Mouse (Mus musculus): ENCODE results near the gene Hist2h2aa1. TPM values are rescaled to one million over a fixed set of nuclear protein-coding genes. Genes with fewer than 3 reads are reported as not detected.

Hist2h2aa1 gene
- total and polyA plus RNA-seq, 3 experiments = 0.64 to 1,515 (median 113) TPM

- dilution Hi-C loops (cut with MboI; ENCODE audit: extremely low pct_ligation_motif_present, extremely low pct_unique_long_range_greater_than_20kb, low sequenced_read_pairs) = no loop called here
- no peak overlapping the region for H3K9ac ChIP-seq (ENCODE audit: insufficient read depth, low read depth)
Measured at GRCm38 (mm10) chr3:96255926-96256593, 10.8 kb downstream of the Hist2h2aa1 start.

GRCm38 (mm10) chr3:96257190-96257589 lies 11.9 kb downstream of the Hist2h2aa1 start:
- no peak for DNase-seq (ENCODE audit: extremely low read depth)
- in situ Hi-C loops (cut with MboI; ENCODE audit: low pct_ligation_motif_present, low pct_unique_long_range_greater_than_20kb, low sequenced_read_pairs) (no loop called here), dilution Hi-C loops (cut with MboI; ENCODE audit: extremely low pct_ligation_motif_present, extremely low pct_unique_long_range_greater_than_20kb, low sequenced_read_pairs) (no loop called here)
- Histone ChIP-seq H3K79me2 (replicated peaks; ENCODE audit: control insufficient read depth, extremely low read depth, insufficient read depth, poor library complexity, severe bottlenecking) (no peaks in the 10 kb centered on the region), H3K27ac (ENCODE audit: insufficient read depth, low read depth) (no peak overlapping the region), H3K36me3 (replicated peaks in 1 of 2; ENCODE audit: control insufficient read depth in 1 of 2, insufficient read depth in 1 of 2, low read length in 1 of 2) (no peaks in the 10 kb centered on the region), H3K9me3 (replicated peaks; ENCODE audit: low read length) (no peaks in the 10 kb centered on the region), H3K27me3 (replicated peaks) (no peaks in the 10 kb centered on the region), H3K4me1 (ENCODE audit: control insufficient read depth in 1 of 2, insufficient read depth in 2 of 2) (peaks cover 8 to 38% of the 10 kb centered on the region in 2 experiments), H3K4me3 (replicated peaks in 1 of 3; ENCODE audit: low read depth in 2 of 3, low read length in 2 of 3, poor library complexity in 1 of 3) (no peak overlapping the region), H3K9ac (ENCODE audit: insufficient read depth, low read depth) (no peak overlapping the region), H3K4me2 (ENCODE audit: insufficient read depth, low read depth, poor library complexity, severe bottlenecking) (no peak overlapping the region)
- TF ChIP-seq MAFK (IDR thresholded peaks at IDR 0.05; ENCODE audit: insufficient replicate concordance, low read length) (no peak), CTCF (conservative IDR thresholded peaks at IDR 0.05 in 1 of 2, IDR thresholded peaks at IDR 0.05 in 1 of 2; ENCODE audit: low read depth in 2 of 2, low read length in 2 of 2) (no peak), USF2 (conservative IDR thresholded peaks at IDR 0.05; ENCODE audit: low read depth, low read length) (no peak), EP300 (IDR thresholded peaks at IDR 0.05; ENCODE audit: low read length) (peak; percentile 53; the same call in 1 of the 2 replicates), TBP (conservative IDR thresholded peaks at IDR 0.05; ENCODE audit: low read depth, low read length) (no peak), SMC3 (IDR thresholded peaks at IDR 0.05; ENCODE audit: low read depth, low read length) (no peak), ZNF384 (IDR thresholded peaks at IDR 0.05; ENCODE audit: low read depth, low read length) (peak; percentile 35; the same call in 1 of the 2 replicates), BHLHE40 (IDR thresholded peaks at IDR 0.05; ENCODE audit: low read depth, low read length) (0 out of 2 replicates have a peak, but pooled peaks have one; percentile 13), MEF2A (IDR thresholded peaks at IDR 0.05; ENCODE audit: borderline replicate concordance, low read depth, low read length) (0 out of 2 replicates have a peak, but pooled peaks have one; percentile 18), IRF4 (IDR thresholded peaks at IDR 0.05; ENCODE audit: low read depth, low read length) (0 out of 2 replicates have a peak, but pooled peaks have one; percentile 24)

More at GRCm38 (mm10) chr3:96255926-96256593, 10.8 kb downstream of the Hist2h2aa1 start:
- no peak overlapping the region for H3K4me3 ChIP-seq (replicated peaks in 1 of 3; ENCODE audit: low read depth in 2 of 3, low read length in 2 of 3, poor library complexity in 1 of 3)
- in situ Hi-C loops (cut with MboI; ENCODE audit: low pct_ligation_motif_present, low pct_unique_long_range_greater_than_20kb, low sequenced_read_pairs) = no loop called here
- H3K79me2 ChIP-seq (replicated peaks; ENCODE audit: control insufficient read depth, extremely low read depth, insufficient read depth, poor library complexity, severe bottlenecking) = no peaks in the 10 kb centered on the region
- H3K27me3 ChIP-seq (replicated peaks) = no peaks in the 10 kb centered on the region
- H3K4me1 ChIP-seq (ENCODE audit: control insufficient read depth in 1 of 2, insufficient read depth in 2 of 2) = peaks cover 8 to 32% of the 10 kb centered on the region in 2 experiments
- H3K9me3 ChIP-seq (replicated peaks; ENCODE audit: low read length) = no peaks in the 10 kb centered on the region
- no peaks in the 10 kb centered on the region for H3K36me3 ChIP-seq (replicated peaks in 1 of 2; ENCODE audit: control insufficient read depth in 1 of 2, insufficient read depth in 1 of 2, low read length in 1 of 2)
- no peak overlapping the region for H3K4me2 ChIP-seq (ENCODE audit: insufficient read depth, low read depth, poor library complexity, severe bottlenecking)
- no peak overlapping the region for H3K27ac ChIP-seq (ENCODE audit: insufficient read depth, low read depth)
- DNase-seq (ENCODE audit: extremely low read depth) = no peak
- no peak for TF ChIP-seq CHD2 (IDR thresholded peaks at IDR 0.05; ENCODE audit: low read length)
- TF ChIP-seq KAT2A (IDR thresholded peaks at IDR 0.05; ENCODE audit: insufficient replicate concordance, low read length) = no peak
- TF ChIP-seq MXI1 (IDR thresholded peaks at IDR 0.05; ENCODE audit: low read depth, low read length) = no peak
- TF ChIP-seq TCF12 (IDR thresholded peaks at IDR 0.05; ENCODE audit: low read depth, low read length) = no peak
- no peak for TF ChIP-seq USF1 (IDR thresholded peaks at IDR 0.05; ENCODE audit: low read depth, low read length)
- no peak for TF ChIP-seq ELF1 (IDR thresholded peaks at IDR 0.05; ENCODE audit: low read depth, low read length)
- no peak for TF ChIP-seq E2F4 (IDR thresholded peaks at IDR 0.05; ENCODE audit: insufficient replicate concordance, low read depth, low read length)
- no peak for TF ChIP-seq EP300 (IDR thresholded peaks at IDR 0.05; ENCODE audit: low read length)
- no peak for TF ChIP-seq CHD1 (IDR thresholded peaks at IDR 0.05; ENCODE audit: low read depth, low read length)
- no peak for TF ChIP-seq JUN (IDR thresholded peaks at IDR 0.05; ENCODE audit: insufficient read depth, low read depth, low read length)
- TF ChIP-seq BHLHE40 (IDR thresholded peaks at IDR 0.05; ENCODE audit: low read depth, low read length) = no peak
- TF ChIP-seq MEF2A (IDR thresholded peaks at IDR 0.05; ENCODE audit: borderline replicate concordance, low read depth, low read length) = no peak
- TF ChIP-seq MYC (IDR thresholded peaks at IDR 0.05; ENCODE audit: low read depth, low read length) = no peak
- TF ChIP-seq POLR2AphosphoS2 (IDR thresholded peaks at IDR 0.05; ENCODE audit: low read depth, low read length) = no peak
- no peak for TF ChIP-seq CTCF (conservative IDR thresholded peaks at IDR 0.05 in 1 of 2, IDR thresholded peaks at IDR 0.05 in 1 of 2; ENCODE audit: low read depth in 2 of 2, low read length in 2 of 2)
- no peak for TF ChIP-seq PAX5 (IDR thresholded peaks at IDR 0.05; ENCODE audit: low read length)
- no peak for TF ChIP-seq NELFE (IDR thresholded peaks at IDR 0.05; ENCODE audit: low read depth, low read length)
- TF ChIP-seq SIN3A (IDR thresholded peaks at IDR 0.05; ENCODE audit: low read length) = no peak
- no peak for TF ChIP-seq POLR2A (IDR thresholded peaks at IDR 0.05; ENCODE audit: low read depth, low read length)

Measured in CH12.LX (cell line).